Mouse (Mus musculus) urinary bladder, postnatal 4 days (tissue): ENCODE measurements around the gene Nbea.

Experiments used
- DNase-seq, 2 experiments: peaks; one replicate each; pipeline ENCODE4 v3.0.0; 2021 to 2022; ENCODE audit warnings: low spot score in 2 of 2

Gene Nbea

DNA sequence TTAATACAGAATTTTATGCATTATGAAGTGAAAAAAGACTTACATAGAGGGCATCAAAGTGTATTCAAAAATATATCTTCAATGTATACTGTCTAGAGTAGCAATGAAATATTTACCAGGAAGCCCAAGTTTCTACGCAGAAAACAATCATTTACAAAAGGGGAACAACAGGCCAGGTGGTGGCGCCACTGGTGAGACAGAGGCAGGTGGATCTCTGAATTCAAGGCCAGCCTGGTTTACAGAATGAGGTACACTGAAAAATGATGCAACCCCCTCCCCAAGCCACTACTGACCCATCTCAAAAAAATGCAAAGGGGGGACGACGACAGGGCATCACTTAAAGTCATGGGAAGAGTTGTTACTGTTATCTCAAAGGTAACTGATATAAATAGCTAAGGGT is 430.9 kb downstream of the Nbea start:
- no peak for DNase-seq

DNA sequence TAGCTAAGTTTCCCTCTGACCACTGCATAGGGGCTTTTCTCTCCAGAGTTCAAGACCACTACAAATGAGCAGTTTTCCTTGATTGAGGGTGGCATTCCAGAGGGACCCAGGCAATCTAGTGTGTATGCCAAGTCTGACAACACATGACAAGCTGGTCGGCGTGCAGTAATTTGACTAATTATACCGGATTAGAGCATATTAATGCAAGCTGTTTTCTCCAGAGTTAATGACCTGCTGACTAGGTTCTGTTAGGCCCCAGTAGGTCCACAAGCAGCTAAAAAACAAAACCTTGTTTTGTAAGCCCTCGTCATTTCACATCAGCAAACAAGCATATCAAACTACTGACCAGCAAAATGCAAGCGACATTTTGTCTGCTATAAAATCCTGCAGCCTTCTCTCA is 432.1 kb downstream of the Nbea start:
- DNase-seq = no peak

DNA sequence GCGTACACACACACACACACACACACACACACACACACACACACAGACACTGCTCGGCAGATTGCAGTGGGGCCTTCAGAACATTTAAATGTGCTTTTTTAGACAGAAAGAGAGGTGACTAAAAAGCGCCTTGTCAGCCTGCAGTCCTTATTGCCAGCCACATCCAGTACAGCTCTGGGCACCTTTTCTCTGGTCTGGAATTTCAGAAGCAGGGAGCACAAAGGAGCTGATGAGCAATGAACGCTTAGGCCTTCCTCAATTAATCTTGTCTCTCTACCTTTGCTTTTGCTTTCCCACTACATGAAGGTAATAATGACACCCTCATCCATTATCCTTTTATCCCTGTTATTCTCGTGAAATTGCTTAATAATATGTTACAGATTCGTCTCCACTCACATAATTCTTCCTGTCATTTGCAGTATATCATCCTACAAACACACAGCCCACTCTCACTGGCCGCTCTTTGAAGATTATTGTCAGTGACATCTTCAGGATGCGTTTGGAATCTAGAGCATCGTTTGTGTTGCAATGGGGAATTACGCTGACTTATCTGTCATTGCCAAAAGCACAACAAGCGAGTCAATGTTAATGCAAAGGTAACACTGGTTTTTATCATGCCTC is 432.9 kb downstream of the Nbea start:
- no peak for DNase-seq

DNA sequence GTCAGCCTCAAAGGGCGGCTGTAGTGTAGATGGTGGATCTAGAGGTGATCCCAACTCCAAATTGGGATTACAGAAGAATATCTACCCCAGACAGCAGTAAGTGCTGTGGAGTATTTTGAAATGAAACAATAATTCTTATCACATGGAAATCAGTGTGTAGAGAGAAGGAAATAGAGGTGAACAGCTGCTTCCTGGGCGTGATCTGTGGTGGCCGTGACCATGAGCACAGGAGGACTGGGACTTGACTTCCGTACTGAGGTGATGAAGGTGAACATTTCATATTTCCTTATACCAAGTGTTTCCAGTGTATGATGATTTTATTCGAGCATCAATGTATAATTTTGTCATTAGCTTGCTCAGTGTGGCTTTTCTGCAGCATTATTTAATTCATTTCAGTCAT is 439.6 kb downstream of the Nbea start:
- no peak for DNase-seq

DNA sequence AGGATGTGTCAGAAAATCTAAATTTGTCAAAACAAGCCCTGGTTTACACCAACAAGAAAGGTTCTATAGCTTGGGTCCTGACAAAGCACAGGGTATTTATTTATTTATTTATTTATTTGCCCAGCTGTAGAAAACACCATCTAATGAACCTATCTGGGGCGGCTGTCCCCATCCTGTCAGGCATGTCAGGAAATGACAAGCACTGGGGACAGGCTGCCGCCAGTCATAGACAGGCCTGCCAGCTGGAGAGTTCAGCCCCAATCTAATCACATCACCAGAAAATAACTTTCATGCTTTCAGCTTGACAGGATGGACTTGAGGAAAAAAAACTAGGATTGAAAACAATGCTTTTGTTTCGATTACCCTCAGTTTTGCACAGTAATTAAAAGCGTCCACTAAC is 440.8 kb downstream of the Nbea start:
- DNase-seq = no peak

DNA sequence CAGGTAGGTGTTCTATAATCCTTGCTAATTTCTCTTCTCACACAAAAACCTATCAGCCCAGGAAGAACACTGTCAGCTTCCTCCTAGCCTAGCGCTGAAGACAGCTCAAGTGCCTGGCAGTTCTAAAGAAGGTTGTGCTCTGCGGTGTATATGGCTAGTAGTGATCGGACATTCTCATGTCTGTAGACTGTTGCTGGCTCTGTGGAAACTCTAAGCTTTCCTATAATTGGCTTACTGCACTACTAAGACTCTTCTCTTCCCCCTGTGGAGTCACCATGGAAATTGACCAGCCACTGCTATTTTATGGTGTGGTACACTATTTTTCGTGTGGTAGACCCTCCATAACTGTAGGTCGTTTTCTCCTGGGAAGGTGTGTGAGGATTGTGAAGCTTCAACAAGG is 441.3 kb downstream of the Nbea start:
- DNase-seq = no peak

DNA sequence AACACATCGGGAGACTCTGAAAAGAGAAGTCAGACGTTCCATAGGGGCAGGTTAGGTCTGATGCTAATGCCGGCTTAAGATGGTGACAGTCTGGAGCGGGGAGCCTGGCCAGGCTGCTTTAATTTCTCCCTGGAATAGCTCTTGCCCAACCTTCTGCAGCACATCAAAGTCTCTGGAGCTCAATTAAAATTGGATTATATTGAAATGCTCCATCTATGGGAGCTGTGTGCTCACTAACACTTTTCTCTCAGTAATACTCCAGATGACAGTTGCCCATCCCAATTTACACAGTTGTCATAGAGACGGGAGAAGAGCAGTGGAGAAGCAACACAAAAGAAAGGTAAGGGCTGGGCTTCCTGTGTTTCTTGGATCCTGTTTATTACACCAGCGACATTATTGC is 442.1 kb downstream of the Nbea start:
- DNase-seq = no peak

DNA sequence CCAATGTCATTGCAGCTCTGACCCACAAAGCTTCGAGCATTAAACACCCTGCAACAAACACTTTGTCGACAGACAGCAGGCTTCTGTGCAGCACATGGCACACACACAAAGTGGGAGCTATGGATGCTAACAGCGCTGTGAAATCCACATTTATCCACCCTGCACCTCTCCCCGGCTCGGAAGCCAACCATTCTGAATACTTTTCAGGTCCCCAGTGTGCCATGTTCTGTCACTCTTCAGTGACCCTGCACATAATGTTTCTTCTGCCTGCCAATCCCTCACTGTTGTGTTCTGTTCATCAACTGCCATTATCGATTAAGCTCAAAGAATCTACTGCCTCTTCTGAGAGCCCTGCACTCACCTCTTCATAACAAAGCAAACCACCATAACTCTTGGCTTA is 449.8 kb downstream of the Nbea start:
- DNase-seq = no peak

DNA sequence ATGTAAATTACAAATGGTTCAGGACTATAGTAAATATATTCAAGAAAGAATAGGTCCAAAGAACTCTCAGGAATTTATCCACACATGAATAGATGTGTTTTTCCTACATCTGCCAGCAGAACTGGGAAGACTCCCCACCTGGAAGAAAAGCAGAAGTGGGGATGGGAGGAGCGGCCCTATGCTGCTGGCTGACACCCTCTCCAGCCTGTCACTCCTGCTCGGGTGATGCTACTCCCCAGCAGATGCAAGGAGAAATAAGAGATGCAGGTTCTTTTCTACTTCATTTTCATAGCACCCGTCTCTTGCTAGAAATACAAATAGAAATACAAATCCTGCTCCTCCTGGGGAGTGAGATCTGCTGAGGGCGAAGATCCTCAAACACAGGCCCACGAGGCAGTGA is 453.0 kb downstream of the Nbea start:
- no peak for DNase-seq

DNA sequence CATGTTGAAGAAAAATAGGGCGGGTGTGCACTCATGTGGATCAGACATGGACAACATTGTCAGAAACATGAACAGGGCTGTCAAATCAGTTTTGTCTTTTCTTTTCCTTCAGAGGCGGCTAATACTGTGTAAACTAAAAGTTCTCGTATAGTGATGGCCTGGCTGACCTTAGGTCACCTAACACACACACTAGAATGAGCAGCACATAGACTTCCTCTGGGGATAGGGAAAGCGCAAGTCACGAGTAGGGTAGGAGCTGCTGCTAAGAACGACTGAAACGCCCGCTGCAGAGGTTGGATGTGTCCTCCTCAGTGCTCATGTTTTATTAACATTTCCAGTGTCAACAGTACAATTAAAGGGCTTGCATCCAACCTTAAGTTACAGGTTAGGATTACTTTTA is 453.4 kb downstream of the Nbea start:
- no peak for DNase-seq

DNA sequence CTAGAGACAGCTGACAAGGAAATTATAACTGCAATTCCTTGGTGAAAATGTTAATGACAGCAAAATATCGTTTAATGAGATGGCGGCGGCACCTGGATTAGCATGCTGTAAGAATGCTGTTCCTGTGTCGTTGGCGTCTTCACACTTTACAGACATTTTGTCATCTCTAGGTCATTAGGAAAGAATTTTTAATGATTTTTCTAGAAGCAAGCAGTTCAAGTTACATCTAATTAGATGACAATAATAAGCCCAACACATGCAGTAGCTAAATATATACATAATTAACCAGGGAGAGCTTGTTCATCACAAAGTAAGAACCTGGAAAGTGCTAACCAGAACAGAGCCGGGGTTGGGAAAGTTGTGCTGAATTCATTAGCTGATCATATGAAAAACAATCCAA is 469.2 kb downstream of the Nbea start:
- DNase-seq = no peak

DNA sequence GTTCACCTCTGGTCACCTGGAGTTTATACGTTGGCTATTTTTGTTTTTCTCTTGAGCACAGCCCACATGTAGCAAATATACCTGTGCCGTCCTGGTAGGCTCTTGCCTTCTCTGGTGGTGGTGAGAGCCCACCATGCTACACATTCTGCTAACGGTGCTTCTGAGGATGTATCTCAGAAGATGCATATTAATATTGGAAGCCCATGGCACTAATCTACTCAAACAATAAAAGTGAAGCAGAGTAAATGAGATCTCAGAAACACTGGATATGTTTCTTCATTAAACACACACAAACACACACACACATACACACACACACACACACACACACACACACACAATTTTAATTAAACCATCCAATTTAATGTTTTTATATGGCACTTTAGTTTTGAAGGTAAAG is 469.6 kb downstream of the Nbea start:
- DNase-seq = no peak

DNA sequence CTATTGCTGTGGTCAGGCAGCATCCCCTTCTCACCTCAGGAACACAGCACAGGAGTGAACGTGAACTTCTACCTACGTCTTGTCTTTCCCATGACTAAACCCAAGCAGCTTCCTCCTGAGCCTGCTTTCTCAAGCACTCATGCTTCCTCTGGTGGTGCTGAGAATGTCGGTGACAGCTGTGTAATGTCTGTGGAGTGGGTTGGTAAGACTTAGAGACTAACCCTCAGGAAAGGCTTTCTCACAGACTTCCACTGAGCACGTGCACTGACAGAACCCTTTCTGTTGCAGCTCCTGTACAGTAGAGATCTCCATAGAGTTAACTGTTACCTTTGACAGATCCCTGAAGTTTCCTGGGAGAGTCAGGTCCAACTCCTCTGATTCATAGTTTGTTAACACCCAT is 473.2 kb downstream of the Nbea start:
- no peak for DNase-seq

DNA sequence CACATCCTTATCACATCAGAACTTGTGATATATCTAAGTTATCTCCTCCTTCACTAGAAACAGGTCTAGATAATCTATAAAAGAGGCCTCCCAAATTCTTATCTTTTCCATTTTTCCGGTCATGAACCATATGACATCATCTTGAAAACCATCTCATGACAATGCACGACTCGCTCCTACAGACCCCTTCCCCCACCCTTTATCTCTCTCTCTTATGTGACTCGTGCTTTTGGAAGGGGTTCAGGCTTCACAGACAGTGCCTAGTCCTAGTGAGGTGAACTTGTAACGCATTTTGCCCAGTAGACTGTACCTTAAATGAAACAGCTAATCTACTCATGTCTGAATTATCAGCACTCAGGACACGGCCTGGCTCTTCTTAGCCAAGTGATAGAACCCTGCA is 481.9 kb downstream of the Nbea start:
- DNase-seq = no peak

DNA sequence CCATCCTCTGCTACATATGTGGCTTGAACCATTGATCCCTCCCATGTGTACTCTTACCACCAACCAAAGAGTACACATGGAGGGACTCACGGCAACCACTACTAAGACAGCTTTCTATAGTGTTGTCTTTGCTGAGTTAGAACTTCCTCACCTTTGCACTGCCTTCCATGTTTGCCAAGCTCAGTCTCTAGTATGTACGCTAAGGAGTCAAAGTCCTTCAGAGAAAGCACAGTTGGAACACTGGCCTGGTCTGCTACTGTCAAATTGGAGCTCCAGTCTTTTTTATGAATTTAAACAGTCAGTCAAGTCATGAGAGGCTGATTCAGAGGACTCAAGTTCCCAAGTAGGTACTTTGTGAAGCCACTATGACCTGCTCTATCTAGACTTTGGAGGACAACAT is 486.3 kb downstream of the Nbea start:
- no peak for DNase-seq

DNA sequence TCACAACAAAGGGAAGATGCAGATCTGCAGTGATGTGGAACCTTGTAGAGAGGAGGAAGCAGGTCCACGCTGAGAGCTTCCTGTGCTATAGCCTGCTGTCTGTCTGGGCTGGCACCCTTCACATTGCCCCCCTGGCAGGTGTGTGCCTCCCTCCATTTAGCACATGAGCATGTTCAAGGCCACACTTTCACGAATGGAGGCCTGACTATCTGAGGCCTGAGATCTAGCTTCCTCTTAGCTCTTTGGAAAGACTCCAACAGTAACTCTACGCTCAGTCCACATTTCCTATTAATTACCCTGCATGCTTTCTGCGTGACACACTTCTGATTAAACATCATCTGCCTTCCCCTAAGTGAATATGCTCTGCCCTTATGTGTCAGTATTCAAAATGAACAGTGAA is 490.4 kb downstream of the Nbea start:
- no peak for DNase-seq

DNA sequence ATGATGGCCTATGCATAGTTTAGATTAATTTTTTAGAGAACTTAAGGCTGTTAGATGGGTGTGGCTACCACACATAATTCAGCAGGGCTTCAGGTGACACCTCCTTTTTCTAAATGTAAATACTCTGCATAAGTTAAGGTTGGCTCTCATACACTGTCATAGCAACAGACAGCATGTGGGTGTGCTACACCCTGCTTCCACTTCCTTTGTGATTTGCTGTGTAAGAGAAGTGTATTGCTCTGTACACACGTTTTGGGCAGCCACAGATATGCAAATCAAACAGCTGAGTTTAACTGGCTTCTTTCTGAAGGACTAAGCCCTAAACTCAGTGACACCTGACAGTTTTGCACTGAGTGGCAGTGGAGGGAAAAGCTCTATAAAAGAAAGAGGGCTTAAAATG is 495.4 kb downstream of the Nbea start:
- DNase-seq = no peak

DNA sequence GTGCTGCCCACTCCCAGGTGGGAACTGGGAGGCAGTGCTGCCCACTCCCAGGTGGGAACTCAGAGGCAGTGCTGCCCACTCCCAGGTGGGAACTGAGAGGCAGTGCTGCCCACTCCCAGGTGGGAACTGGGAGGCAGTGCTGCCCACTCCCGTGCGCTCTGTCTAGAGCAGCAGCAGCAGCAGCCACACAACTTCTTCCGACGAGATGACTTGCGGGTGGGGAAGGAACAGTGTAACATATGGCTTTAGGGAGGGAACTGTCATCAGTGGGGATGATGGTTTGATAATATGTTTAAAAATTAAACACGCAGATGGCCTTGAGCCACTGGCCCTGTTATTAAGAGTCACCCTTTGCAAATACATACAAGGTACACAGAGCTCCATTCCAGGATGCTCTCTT is 496.5 kb downstream of the Nbea start:
- DNase-seq = no peak

DNA sequence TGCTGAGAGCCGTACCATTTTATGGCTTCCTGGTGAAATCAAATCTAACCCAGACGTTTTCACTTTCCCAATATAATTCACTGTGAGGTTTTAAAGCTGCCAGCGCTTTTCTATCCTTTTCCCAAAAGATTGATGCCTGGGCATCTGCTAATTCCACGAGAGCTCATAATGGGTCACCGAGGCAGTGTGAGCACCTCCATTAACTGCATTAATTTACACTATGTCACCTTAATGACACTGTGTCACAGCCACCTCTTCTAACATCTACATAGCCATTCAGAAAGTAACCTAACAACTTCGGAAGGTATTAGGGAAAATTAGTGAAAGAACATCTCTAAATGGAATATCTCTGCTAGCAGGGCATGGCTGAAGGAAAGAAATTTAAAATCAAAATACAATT is 497.9 kb downstream of the Nbea start:
- no peak for DNase-seq

DNA sequence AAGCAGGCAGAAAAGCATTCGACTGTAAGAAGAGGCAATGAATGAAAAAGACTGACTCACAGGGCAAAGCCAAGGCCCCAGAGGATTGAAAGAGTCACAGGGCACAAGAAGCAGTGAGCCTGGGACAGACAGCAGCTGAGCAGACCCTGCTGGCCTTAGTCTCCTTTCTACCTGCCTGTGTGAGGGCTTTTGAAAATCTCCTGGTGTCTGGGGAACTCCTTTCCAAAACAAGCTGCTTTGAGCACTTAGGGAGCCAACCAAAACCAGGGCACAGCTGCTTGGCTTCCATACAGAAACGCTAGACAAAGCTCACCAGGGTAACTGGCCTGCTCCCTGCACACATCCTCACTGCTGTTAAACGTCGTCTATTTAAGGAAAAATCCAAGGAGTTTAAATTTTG is 498.6 kb downstream of the Nbea start:
- DNase-seq = no peak

DNA sequence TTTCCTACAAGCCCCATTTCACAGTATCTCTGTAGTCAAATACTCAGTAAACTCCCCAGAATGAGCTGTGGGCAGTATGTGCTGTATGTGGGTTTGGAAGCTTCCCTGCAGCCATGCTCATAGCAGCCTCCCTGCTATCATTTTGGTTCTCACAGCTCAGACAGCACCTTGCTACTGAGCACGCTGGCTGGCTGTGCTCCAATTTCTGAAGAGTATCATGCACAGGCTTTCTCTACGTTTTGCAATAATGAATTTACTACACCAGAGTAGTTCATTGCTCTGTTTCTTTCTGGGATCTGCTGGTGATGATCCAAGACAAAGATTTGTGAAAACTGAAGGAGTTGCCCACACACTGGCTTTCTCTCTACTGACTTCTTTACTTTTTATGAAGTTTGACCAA is 505.8 kb downstream of the Nbea start:
- no peak for DNase-seq

DNA sequence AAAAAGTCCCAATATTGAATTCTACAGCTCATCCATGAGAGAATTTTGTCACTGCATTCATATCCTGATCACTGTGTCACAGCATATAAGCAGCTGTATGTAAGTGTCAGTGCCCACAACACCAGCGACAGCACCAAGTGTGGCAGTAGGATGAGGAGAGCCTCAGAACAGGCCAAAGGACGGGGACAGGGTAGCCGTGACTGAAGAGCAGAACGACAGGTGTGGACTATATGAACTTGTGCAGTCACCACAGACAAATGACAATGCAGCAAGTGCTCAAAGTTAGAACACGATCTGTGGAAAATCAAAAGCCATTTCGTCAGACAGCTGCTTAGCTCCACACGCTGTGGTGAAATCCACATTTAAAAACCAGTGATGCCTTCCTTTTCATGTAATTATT is 509.3 kb downstream of the Nbea start:
- no peak for DNase-seq

DNA sequence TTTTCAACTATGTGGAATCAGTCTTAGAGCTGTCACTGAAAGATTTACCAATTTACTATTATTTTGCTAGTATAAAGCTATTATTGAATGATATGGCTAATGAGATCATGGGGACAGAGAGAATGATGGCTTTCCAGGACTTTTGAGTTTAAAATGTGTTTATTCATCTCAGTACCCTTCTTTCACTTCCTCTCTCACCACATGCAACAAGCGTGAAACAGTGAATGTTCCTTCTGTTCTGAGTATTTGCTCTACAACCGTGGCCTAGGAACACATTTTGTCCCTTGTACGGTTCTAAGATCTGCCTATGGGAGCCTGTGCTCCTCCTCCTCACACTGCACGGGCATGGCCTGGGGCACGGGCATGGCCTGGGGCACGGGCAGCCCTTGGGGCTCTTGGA is 516.5 kb downstream of the Nbea start:
- DNase-seq = no peak

DNA sequence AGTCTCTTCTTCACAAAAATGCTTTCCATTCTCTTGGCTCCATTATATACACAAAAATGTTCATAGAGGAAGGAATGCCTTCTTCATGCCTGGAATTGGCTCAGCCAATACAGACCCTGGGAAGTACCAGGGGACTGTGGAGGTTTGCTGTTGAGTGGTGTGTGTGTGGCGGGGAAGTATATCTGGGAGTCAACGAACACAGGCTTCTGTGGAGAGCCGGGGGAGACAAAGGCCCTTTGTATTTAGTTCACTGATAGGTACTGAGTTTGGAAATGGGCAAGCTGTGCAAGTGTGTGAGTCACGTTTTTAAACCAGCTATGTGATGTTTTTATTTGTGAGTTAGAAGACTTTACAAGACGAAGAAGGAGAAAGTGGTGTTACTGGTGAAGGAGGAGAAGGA is 517.6 kb downstream of the Nbea start:
- DNase-seq = no peak

DNA sequence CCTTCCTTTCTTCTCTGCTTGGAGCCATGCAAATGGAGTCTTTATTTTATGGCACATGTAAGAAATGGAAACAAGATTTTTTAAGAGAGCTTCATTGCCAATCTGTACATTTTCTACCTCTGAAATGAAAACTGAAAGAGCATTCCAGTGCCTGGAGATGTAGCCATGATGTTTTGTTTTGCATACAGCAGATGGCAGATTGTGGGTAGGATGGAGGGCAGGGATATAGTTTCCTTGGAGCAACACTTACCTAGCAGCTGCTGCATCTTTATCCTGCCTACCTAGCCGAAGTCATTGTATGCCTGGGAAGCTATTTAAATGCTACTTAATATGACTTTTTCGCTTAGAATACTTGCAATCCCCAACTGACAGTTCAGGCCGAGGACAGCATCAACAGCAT is 518.8 kb downstream of the Nbea start:
- no peak for DNase-seq
